Mouse (Mus musculus) liver, postnatal 0 days (tissue): ENCODE data around the gene Srp54a.
"Not testable (repeated sequence)": the region's sequence is repeated elsewhere in the genome, so short reads cannot be mapped to it uniquely, and the experiment has no call there.

Experiments used
- CTCF ChIP-seq: sonication (generic); IDR thresholded peaks from 2 replicates; pipeline ENCODE4 v1.5.1; 2016; ENCODE audit warnings: antibody characterized with exemption, low read depth
- EP300 ChIP-seq: IDR thresholded peaks from 2 replicates; pipeline ENCODE4 v1.6.1; 2016; ENCODE audit warnings: antibody characterized with exemption, low read depth, mild to moderate bottlenecking

- TF ChIP-seq CTCF, EP300: not testable (repeated sequence)
These were observed 510 bp downstream of the Srp54a start for GRCm38 (mm10) chr12:55080601-55080942.
